ENCODE assay signal across 21 mouse cellular contexts in the genomic region with DNA sequence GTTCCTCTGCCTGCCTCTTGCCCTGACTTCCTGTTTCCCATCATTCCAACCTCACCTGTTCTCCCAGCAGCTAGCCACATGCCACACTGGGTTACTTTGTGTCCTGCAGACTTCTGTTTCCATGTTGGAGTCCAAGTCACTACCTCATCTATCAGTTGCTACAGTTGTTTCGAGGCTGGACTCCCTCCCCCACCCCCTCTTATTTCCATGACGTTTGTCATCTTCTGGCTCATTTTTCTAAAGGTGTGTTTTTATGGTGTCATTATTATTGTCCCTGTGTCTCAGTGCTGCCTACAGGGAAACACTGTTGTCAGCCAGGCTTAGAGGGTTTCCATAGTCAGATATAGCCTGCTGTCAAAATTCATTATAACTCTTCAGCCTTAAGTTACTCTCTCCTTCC.
DNase-seq lines count a peak whose midpoint lies in the region; ATAC-seq and TF ChIP-seq lines count a peak whose summit lies in the region.
"Had no signal": no experiment of that assay in that cellular context is flagged by ENCODE, and none has a peak within 500 bp of the region (broad histone marks: within the 10 kb centered on the region; RNA-seq: fewer than 3 reads in every experiment).

No protein-coding gene starts in this region.

- no peak overlapping the region for H3K9ac ChIP-seq in heart, embryonic 11.5 days (ENCODE audit: low read depth, low read length)
- no peak overlapping the region for H3K9ac ChIP-seq in heart, embryonic 15.5 days
- no peak overlapping the region for H3K9ac ChIP-seq in heart, adult 2 months (ENCODE audit: low read depth, low read length)
- H3K9ac ChIP-seq in lung, postnatal 0 days (replicated peaks; ENCODE audit: low read depth), result no peak overlapping the region
- H3K9ac ChIP-seq in midbrain, embryonic 15.5 days, result no peak overlapping the region
- H3K9ac ChIP-seq: embryonic facial prominence, embryonic 15.5 days; hindbrain, embryonic 13.5 days had no signal

- no peak for TF ChIP-seq EP300 in heart, adult 2 months (IDR thresholded peaks at IDR 0.05; ENCODE audit: insufficient read depth, low read depth, low read length)
- TF ChIP-seq EP300 in lung, postnatal 0 days (IDR thresholded peaks at IDR 0.05), result no peak

- intact Hi-C loops in heart, adult 2 months (cut with DNase I), result no loop called here

- no peak overlapping the region for H3K4me3 ChIP-seq in heart, embryonic 11.5 days (ENCODE audit: low read depth, low read length)
- no peak overlapping the region for H3K4me3 ChIP-seq in heart, embryonic 15.5 days
- H3K4me3 ChIP-seq in heart, adult 2 months, result no peak overlapping the region
- no peak overlapping the region for H3K4me3 ChIP-seq in lung, postnatal 0 days (ENCODE audit: low read depth, low read length)
- no peak overlapping the region for H3K4me3 ChIP-seq in lung, adult 2 months (replicated peaks; ENCODE audit: extremely low read depth, low read depth, low read length)
- H3K4me3 ChIP-seq in midbrain, embryonic 15.5 days, result no peak overlapping the region
- H3K4me3 ChIP-seq: embryonic facial prominence, embryonic 15.5 days; erythroblast, embryonic 14.5 days; forebrain, embryonic 10.5 days; gastrocnemius, adult 2 months; hindbrain, embryonic 13.5 days had no signal

- no peak for TF ChIP-seq POLR2A in heart, adult 2 months (IDR thresholded peaks at IDR 0.05; ENCODE audit: insufficient read depth, low read depth, low read length)
- no peak for TF ChIP-seq POLR2A in lung, adult 2 months (IDR thresholded peaks at IDR 0.05; ENCODE audit: borderline replicate concordance, extremely low read depth, low read depth, low read length)

- peak overlapping the region; percentile 54 for H3K27ac ChIP-seq in heart, embryonic 11.5 days (ENCODE audit: low read depth, low read length)
- peak overlapping the region; percentile 66 for H3K27ac ChIP-seq in heart, embryonic 15.5 days
- H3K27ac ChIP-seq in heart, adult 2 months, result no peak overlapping the region
- peak overlapping the region; percentile 71; the same call in 1 of the 2 replicates for H3K27ac ChIP-seq in lung, postnatal 0 days (ENCODE audit: low read length)
- no peak overlapping the region for H3K27ac ChIP-seq in midbrain, embryonic 15.5 days
- H3K27ac ChIP-seq: forebrain, embryonic 10.5 days; hindbrain, embryonic 13.5 days had no signal

- no peak for DNase-seq in heart, postnatal 4 days
- DNase-seq in heart, adult 2 months, result no peak
- no peak for DNase-seq in lung, postnatal 0 days (ENCODE audit: low spot score)
- DNase-seq in lung, adult 2 months, result no peak
- peak; percentile 50 for DNase-seq in induced T-regulatory cell, adult 2 months (ENCODE audit: low read depth)
- DNase-seq: adrenal gland, postnatal 14 days; cerebellum, adult 11-12 months; cerebellum, adult 9-10 months; cerebellum, postnatal 25 days; gastrocnemius, adult 2 months; gastrocnemius, postnatal 25 days; kidney, adult 8-10 months had no signal

- H3K4me2 ChIP-seq in heart, embryonic 11.5 days, result no peak overlapping the region
- no peak overlapping the region for H3K4me2 ChIP-seq in heart, embryonic 15.5 days
- no peak overlapping the region for H3K4me2 ChIP-seq in lung, postnatal 0 days (replicated peaks; ENCODE audit: low read depth, low read length)
- no peak overlapping the region for H3K4me2 ChIP-seq in midbrain, embryonic 15.5 days
- H3K4me2 ChIP-seq: embryonic facial prominence, embryonic 15.5 days; hindbrain, embryonic 13.5 days had no signal

- H3K79me2 ChIP-seq in heart, adult 2 months (replicated peaks; ENCODE audit: control insufficient read depth, insufficient read depth, low read length), result no peaks in the 10 kb centered on the region

- H3K4me1 ChIP-seq in heart, embryonic 11.5 days (ENCODE audit: control insufficient read depth, insufficient read depth, low read length), result peaks cover 58% of the 10 kb centered on the region
- peaks cover 59% of the 10 kb centered on the region for H3K4me1 ChIP-seq in heart, embryonic 15.5 days (replicated peaks)
- H3K4me1 ChIP-seq in heart, adult 2 months (ENCODE audit: control insufficient read depth, insufficient read depth, low read length), result peaks cover 8% of the 10 kb centered on the region
- peaks cover 35% of the 10 kb centered on the region; the same call in 1 of the 2 replicates for H3K4me1 ChIP-seq in lung, postnatal 0 days (ENCODE audit: insufficient read depth, low read depth, low read length)
- peaks cover 19% of the 10 kb centered on the region for H3K4me1 ChIP-seq in lung, adult 2 months (ENCODE audit: control insufficient read depth, insufficient read depth, low read length)
- H3K4me1 ChIP-seq in midbrain, embryonic 15.5 days, result no peaks in the 10 kb centered on the region

- WGBS in heart, embryonic 11.5 days (ENCODE audit: insufficient replicate concordance), result 43% methylated on average over 2 of the region's 2 CpGs
- 49% methylated on average over 2 of the region's 2 CpGs for WGBS in heart, embryonic 15.5 days
- WGBS in heart, adult 2 months, result 61% methylated on average over 2 of the region's 2 CpGs
- 60% methylated on average over 2 of the region's 2 CpGs for WGBS in lung, postnatal 0 days
- WGBS in lung, adult 2 months, result 63% methylated on average over 2 of the region's 2 CpGs
- 60% methylated on average over 2 of the region's 2 CpGs for WGBS in midbrain, embryonic 15.5 days

- H3K9me3 ChIP-seq in heart, embryonic 11.5 days (replicated peaks; ENCODE audit: control insufficient read depth, low read length), result no peaks in the 10 kb centered on the region
- no peaks in the 10 kb centered on the region for H3K9me3 ChIP-seq in heart, embryonic 15.5 days (replicated peaks)
- no peaks in the 10 kb centered on the region for H3K9me3 ChIP-seq in lung, postnatal 0 days (ENCODE audit: low read length)
- no peaks in the 10 kb centered on the region for H3K9me3 ChIP-seq in midbrain, embryonic 15.5 days
- H3K9me3 ChIP-seq: embryonic facial prominence, embryonic 15.5 days; forebrain, embryonic 10.5 days; hindbrain, embryonic 13.5 days had no signal

- no peaks in the 10 kb centered on the region for H3K27me3 ChIP-seq in heart, embryonic 11.5 days (ENCODE audit: control insufficient read depth, insufficient read depth, low read length)
- no peaks in the 10 kb centered on the region for H3K27me3 ChIP-seq in heart, embryonic 15.5 days
- no peaks in the 10 kb centered on the region for H3K27me3 ChIP-seq in heart, adult 2 months (ENCODE audit: control insufficient read depth, insufficient read depth, low read length)
- H3K27me3 ChIP-seq in lung, postnatal 0 days (replicated peaks; ENCODE audit: insufficient read depth, low read length), result no peaks in the 10 kb centered on the region
- H3K27me3 ChIP-seq in midbrain, embryonic 15.5 days (replicated peaks), result no peaks in the 10 kb centered on the region
- H3K27me3 ChIP-seq: embryonic facial prominence, embryonic 15.5 days; hindbrain, embryonic 13.5 days had no signal

- ATAC-seq in heart, embryonic 11.5 days (replicated peaks; ENCODE audit: insufficient number of reproducible peaks, low FRiP score, low TSS enrichment), result no peak
- no peak for ATAC-seq in heart, embryonic 15.5 days (replicated peaks; ENCODE audit: insufficient number of reproducible peaks, insufficient read depth, low FRiP score, low read depth)
- ATAC-seq in lung, postnatal 0 days, result no peak
- no peak for ATAC-seq in midbrain, embryonic 15.5 days (replicated peaks)
- ATAC-seq: forebrain, embryonic 14.5 days; intestine, embryonic 16.5 days had no signal

- H3K36me3 ChIP-seq in heart, embryonic 11.5 days (ENCODE audit: control insufficient read depth, insufficient read depth, low read length), result no peaks in the 10 kb centered on the region
- H3K36me3 ChIP-seq in heart, embryonic 15.5 days, result no peaks in the 10 kb centered on the region
- no peaks in the 10 kb centered on the region for H3K36me3 ChIP-seq in heart, adult 2 months (ENCODE audit: control insufficient read depth, insufficient read depth, low read length)
- no peaks in the 10 kb centered on the region for H3K36me3 ChIP-seq in lung, postnatal 0 days (ENCODE audit: insufficient read depth, low read length)
- H3K36me3 ChIP-seq in midbrain, embryonic 15.5 days (replicated peaks), result no peaks in the 10 kb centered on the region

- no peak for TF ChIP-seq CTCF in heart, adult 2 months (IDR thresholded peaks at IDR 0.05)
- TF ChIP-seq CTCF in lung, postnatal 0 days (IDR thresholded peaks at IDR 0.05), result no peak
- no peak for TF ChIP-seq CTCF in lung, adult 2 months (IDR thresholded peaks at IDR 0.05; ENCODE audit: insufficient read depth, low read length)

Comparison
In these comparisons a context has a peak if more than half of its experiments do, and no peak if none do; other contexts are left out.
1. H3K27ac ChIP-seq: peak in heart, embryonic 11.5 days (single experiment), heart, embryonic 15.5 days (single experiment) and lung, postnatal 0 days (single experiment); none in heart, adult 2 months (single experiment) and midbrain, embryonic 15.5 days (single experiment).